In the genomic region with DNA sequence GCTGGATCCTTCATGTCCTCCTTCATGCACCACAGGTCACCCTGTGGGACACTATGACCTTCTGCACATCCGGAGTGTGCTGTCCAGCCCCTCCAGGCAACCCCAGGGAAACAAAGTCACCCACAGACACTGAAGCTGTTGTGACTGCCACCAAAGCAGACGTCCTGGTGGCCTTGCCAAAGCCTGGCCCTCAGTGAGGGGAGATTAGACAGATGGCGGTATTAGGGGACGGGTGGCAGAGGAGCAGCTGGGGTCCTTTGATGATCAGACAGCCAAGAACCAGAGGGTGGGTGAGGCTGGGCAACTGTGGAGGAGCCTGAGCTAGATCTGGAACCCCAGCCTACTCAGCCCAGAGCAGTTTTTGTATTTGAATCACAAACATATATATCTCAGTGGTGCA, we compare ENCODE assay signal across 16 mouse cellular contexts.
"Had no signal": no experiment of that assay in that cellular context is flagged by ENCODE, and none has a peak within 500 bp of the region (broad histone marks: within the 10 kb centered on the region; RNA-seq: fewer than 3 reads in every experiment).

No protein-coding gene starts in this region.

- H3K27ac ChIP-seq: lung, embryonic 15.5 days; macrophage; midbrain, embryonic 13.5 days; midbrain, embryonic 15.5 days; neural tube, embryonic 12.5 days; stomach, embryonic 15.5 days; stomach, postnatal 0 days had no signal

- H3K4me3 ChIP-seq: lung, embryonic 15.5 days; megakaryocyte, embryonic 14.5 days; midbrain, embryonic 13.5 days; midbrain, embryonic 15.5 days; neural tube, embryonic 12.5 days; stomach, embryonic 15.5 days had no signal

- DNase-seq: liver, postnatal 0 days; lung, adult 2 months; lung, postnatal 14 days; lung, postnatal 36 days; right cerebral cortex, postnatal 14 days; thymus, adult 2 months; thymus, postnatal 25 days; thymus, postnatal 4 days had no signal
